Mouse (Mus musculus) heart, adult 18-20 months (tissue): ENCODE results near the gene Plpp7. TPM values are rescaled to one million over a fixed set of nuclear protein-coding genes. Genes with fewer than 3 reads are reported as not detected.

ENCODE experiments used
- DNase-seq, 2 experiments: peaks; one replicate each; pipeline ENCODE4 v3.0.0; 2021 to 2022; ENCODE audit warnings: mixed read lengths in 1 of 2
- long read RNA-seq, 2 experiments: library from polyadenylated mRNA; stranded (forward); transcript quantifications; one replicate each; pipeline ENCODE4 v2.0.0; 2021
- total RNA-seq, 2 experiments: library from RNA; stranded (reverse); gene quantifications; 2 replicates each; pipeline ENCODE4 v1.2.3; 2021

Plpp7 gene
- 10 to 100 TPM; 27.3 to 38.3 TPM for total RNA-seq
- long read RNA-seq, experiment 1, transcript Plpp7-201 (2 exons, 1,947 nt) = major isoform, 35 of 37 reads
- long read RNA-seq, experiment 1, partial matches to known transcripts = 0 of 37 reads
- long read RNA-seq, experiment 1, other reads (novel, unspliced or antisense) = 2 of 37 reads
- long read RNA-seq, experiment 2, transcript Plpp7-201 (2 exons, 1,947 nt) = major isoform, 9 of 12 reads
- long read RNA-seq, experiment 2, partial matches to known transcripts = 0 of 12 reads
- long read RNA-seq, experiment 2, other reads (novel, unspliced or antisense) = 3 of 12 reads

GRCm38 (mm10) chr2:32095351-32096121, at the start of gene Plpp7:
Gene Plpp7, plus strand, starts transcription at chr2:32095528.
- peak; percentile 86 to 88 for DNase-seq

GRCm38 (mm10) chr2:32046009-32046408, 49.3 kb upstream of the Plpp7 start:
- DNase-seq = peak; percentile 57 to 60

GRCm38 (mm10) chr2:32047323-32047722, 48.0 kb upstream of the Plpp7 start:
- no peak for DNase-seq

- DNase-seq = no peak
Measured at GRCm38 (mm10) chr2:32051791-32052190, 43.5 kb upstream of the Plpp7 start.

- no peak for DNase-seq
Measured at GRCm38 (mm10) chr2:32052418-32052817, 42.9 kb upstream of the Plpp7 start.

- no peak for DNase-seq
Measured at GRCm38 (mm10) chr2:32055357-32055965, 39.9 kb upstream of the Plpp7 start.

- no peak for DNase-seq
Measured at GRCm38 (mm10) chr2:32056524-32056923, 38.8 kb upstream of the Plpp7 start.

- no peak for DNase-seq
Measured at GRCm38 (mm10) chr2:32057360-32057759, 38.0 kb upstream of the Plpp7 start.

- no peak for DNase-seq
Measured at GRCm38 (mm10) chr2:32057794-32058193, 37.5 kb upstream of the Plpp7 start.

- no peak for DNase-seq
Measured at GRCm38 (mm10) chr2:32058241-32058640, 37.1 kb upstream of the Plpp7 start.

GRCm38 (mm10) chr2:32058716-32059115, 36.6 kb upstream of the Plpp7 start:
- no peak for DNase-seq

- no peak for DNase-seq
Measured at GRCm38 (mm10) chr2:32059613-32060012, 35.7 kb upstream of the Plpp7 start.

GRCm38 (mm10) chr2:32060228-32060805, 35.0 kb upstream of the Plpp7 start:
- no peak for DNase-seq

GRCm38 (mm10) chr2:32061189-32061588, 34.1 kb upstream of the Plpp7 start:
- no peak for DNase-seq

GRCm38 (mm10) chr2:32061722-32062505, 33.4 kb upstream of the Plpp7 start:
- DNase-seq = no peak

- DNase-seq = no peak
Measured at GRCm38 (mm10) chr2:32062626-32063410, 32.5 kb upstream of the Plpp7 start.

GRCm38 (mm10) chr2:32063451-32064151, 31.7 kb upstream of the Plpp7 start:
- DNase-seq = peak; percentile 46 to 60

GRCm38 (mm10) chr2:32064913-32065312, 30.4 kb upstream of the Plpp7 start:
- DNase-seq = peak; percentile 47 to 54

GRCm38 (mm10) chr2:32065371-32065791, 29.9 kb upstream of the Plpp7 start:
- no peak for DNase-seq

GRCm38 (mm10) chr2:32066005-32066404, 29.3 kb upstream of the Plpp7 start:
- DNase-seq = no peak
